Mouse (Mus musculus) limb, embryonic 10.5 days (tissue): ENCODE data around the gene Slc22a23. TPM values are rescaled to one million over a fixed set of nuclear protein-coding genes. Genes with fewer than 3 reads are reported as not detected.

ENCODE experiments used
- DNase-seq: peaks from one replicate; pipeline ENCODE4 v3.0.0-alpha.2; 2017; ENCODE audit warnings: low spot score
- H3K27ac ChIP-seq: fragments of 300-500 bp; sonication (generic); 2 replicates; pipeline ENCODE4 v1.5.1; 2016; ENCODE audit warnings: mild to moderate bottlenecking
- H3K27me3 ChIP-seq: fragments of 300-500 bp; sonication (generic); 2 replicates; pipeline ENCODE4 v1.6.1; 2016; ENCODE audit warnings: low read depth, mild to moderate bottlenecking; ENCODE audit not compliant: poor library complexity, severe bottlenecking
- H3K36me3 ChIP-seq: fragments of 300-500 bp; sonication (generic); 2 replicates; pipeline ENCODE4 v1.6.1; 2016; ENCODE audit warnings: mild to moderate bottlenecking, moderate library complexity
- H3K4me1 ChIP-seq: fragments of 300-500 bp; sonication (generic); 2 replicates; pipeline ENCODE4 v1.6.1; 2016
- H3K4me3 ChIP-seq: fragments of 300-500 bp; sonication (generic); 2 replicates; pipeline ENCODE4 v1.5.1; 2016; ENCODE audit warnings: mild to moderate bottlenecking, moderate library complexity
- H3K9me3 ChIP-seq: fragments of 300-500 bp; sonication (generic); replicated peaks from 2 replicates; pipeline ENCODE4 v1.6.1; 2016; ENCODE audit warnings: mild to moderate bottlenecking
- WGBS: fragments of 180-500 bp; shearing (Covaris S2); methylation state at CpG from one replicate; pipeline ENCODE4 v1.1.7; 2016; 5-methylcytosine and 5-hydroxymethylcytosine counted together
- polyA plus RNA-seq: library from polyadenylated mRNA; unstranded; fragments of >200 nt; fragmentation: Nextera tagmentation; extraction: Ambion mirVana; gene quantifications from 2 replicates; pipeline ENCODE4 v1.2.1, GENCODE M21; 2016

Gene Slc22a23
- polyA plus RNA-seq, 1 experiment from 2014 or later = 1.8 TPM

GRCm38 (mm10) chr13:34288129-34288528 lies 56.9 kb downstream of the Slc22a23 start:
- Histone ChIP-seq H3K4me3 (no peak overlapping the region), H3K4me1 (peaks cover 10% of the 10 kb centered on the region; the same call in 1 of the 2 replicates), H3K36me3 (no peaks in the 10 kb centered on the region), H3K9me3 (no peaks in the 10 kb centered on the region), H3K27ac (no peak overlapping the region), H3K27me3 (no peaks in the 10 kb centered on the region)
- 75% methylated on average over 2 of the region's 2 CpGs for WGBS
- no peak for DNase-seq

DNA sequence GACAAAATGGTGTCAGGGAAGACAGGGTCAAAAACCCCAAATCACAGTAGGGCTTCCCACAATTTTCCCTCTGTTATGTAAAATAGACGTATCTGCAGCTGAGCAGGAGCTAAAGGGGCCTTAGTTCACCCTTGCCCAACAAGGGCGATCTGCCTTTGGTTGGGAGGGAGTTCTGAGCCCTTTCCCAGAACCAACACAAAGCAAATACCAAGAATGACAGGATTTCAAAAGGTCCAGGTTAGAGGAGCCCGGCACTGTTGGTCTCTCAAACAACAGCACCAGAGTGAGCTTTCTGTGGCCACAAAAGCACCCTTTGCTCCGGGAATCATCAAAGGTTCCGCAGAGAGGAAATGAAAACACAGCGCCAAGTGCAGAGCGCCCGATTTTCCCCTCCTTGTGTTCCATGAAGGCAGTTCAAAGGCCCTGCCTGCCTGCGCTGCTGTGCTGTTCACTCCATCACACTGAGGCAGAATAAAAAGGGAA lies 57.3 kb downstream of the Slc22a23 start:
- H3K36me3 ChIP-seq = no peaks in the 10 kb centered on the region
- H3K4me3 ChIP-seq = no peak overlapping the region
- H3K27me3 ChIP-seq = no peaks in the 10 kb centered on the region
- no peak for DNase-seq
- WGBS = 26% methylated on average over 9 of the region's 9 CpGs
- H3K4me1 ChIP-seq = peaks cover 10% of the 10 kb centered on the region; the same call in 1 of the 2 replicates
- peak overlapping the region; percentile 38; the same call in 1 of the 2 replicates for H3K27ac ChIP-seq
- H3K9me3 ChIP-seq = no peaks in the 10 kb centered on the region

GRCm38 (mm10) chr13:34281360-34281759 lies 63.6 kb downstream of the Slc22a23 start:
- WGBS = 90% methylated on average over 6 of the region's 6 CpGs
- Histone ChIP-seq H3K27ac (no peak overlapping the region), H3K36me3 (no peaks in the 10 kb centered on the region), H3K27me3 (no peaks in the 10 kb centered on the region), H3K4me3 (no peak overlapping the region), H3K9me3 (no peaks in the 10 kb centered on the region), H3K4me1 (peaks cover 2% of the 10 kb centered on the region; the same call in 1 of the 2 replicates)
- no peak for DNase-seq

GRCm38 (mm10) chr13:34278759-34279270 lies 66.2 kb downstream of the Slc22a23 start:
- H3K36me3 ChIP-seq = no peaks in the 10 kb centered on the region
- WGBS = 88% methylated on average over 5 of the region's 5 CpGs
- DNase-seq = no peak

DNA sequence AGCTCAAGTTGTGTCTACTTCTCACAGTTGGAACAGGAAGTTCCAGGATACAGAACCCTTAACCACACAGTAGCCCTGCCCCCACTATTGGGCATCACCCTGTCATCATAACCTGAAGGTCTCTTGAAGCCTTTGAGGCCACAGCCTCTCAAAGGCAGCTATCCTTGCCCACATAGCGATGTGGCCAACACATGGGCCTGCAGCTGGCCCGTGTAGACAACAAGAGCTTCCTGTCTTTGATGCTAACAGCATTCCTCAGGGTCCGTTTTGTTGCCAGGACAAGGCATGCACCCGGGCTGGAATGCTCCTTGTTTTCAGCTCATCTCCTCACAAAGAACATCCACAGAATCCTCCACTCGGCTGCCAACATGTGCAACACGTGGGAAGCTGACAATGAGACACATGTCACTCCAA lies 66.7 kb downstream of the Slc22a23 start:
- H3K27me3 ChIP-seq = no peaks in the 10 kb centered on the region
- 73% methylated on average over 6 of the region's 6 CpGs for WGBS
- H3K36me3 ChIP-seq = no peaks in the 10 kb centered on the region
- H3K27ac ChIP-seq = no peak overlapping the region
- no peak for DNase-seq
- H3K9me3 ChIP-seq = no peaks in the 10 kb centered on the region
- peaks cover 2% of the 10 kb centered on the region; the same call in 1 of the 2 replicates for H3K4me1 ChIP-seq
- H3K4me3 ChIP-seq = no peak overlapping the region

More at GRCm38 (mm10) chr13:34278759-34279270, 66.2 kb downstream of the Slc22a23 start:
- H3K9me3 ChIP-seq = no peaks in the 10 kb centered on the region
- H3K27ac ChIP-seq = no peak overlapping the region
- H3K27me3 ChIP-seq = no peaks in the 10 kb centered on the region
- H3K4me1 ChIP-seq = peaks cover 2% of the 10 kb centered on the region; the same call in 1 of the 2 replicates
- H3K4me3 ChIP-seq = no peak overlapping the region

DNA sequence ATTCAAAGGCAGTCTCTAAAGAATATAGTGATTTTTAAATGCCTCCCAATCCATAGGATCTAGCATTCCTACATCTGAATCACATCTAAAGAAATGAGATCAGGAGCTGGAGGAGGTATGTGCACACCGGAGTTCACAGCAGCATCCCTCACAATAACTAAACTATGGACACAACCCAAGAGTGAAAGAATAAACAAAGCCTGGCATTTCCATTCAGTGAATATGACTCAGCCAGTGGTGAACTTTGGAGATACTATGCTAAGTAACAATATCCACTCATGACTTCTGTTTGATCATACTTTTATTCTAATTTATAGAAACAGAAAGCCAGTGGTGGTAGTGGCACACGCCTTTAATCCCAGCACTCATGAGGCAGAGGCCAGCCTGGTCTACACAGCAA lies 67.4 kb downstream of the Slc22a23 start:
- 91% methylated on average over 2 of the region's 2 CpGs for WGBS
- Histone ChIP-seq H3K36me3 (no peaks in the 10 kb centered on the region), H3K4me3 (no peak overlapping the region), H3K4me1 (peaks cover 8% of the 10 kb centered on the region), H3K27me3 (no peaks in the 10 kb centered on the region), H3K27ac (no peak overlapping the region), H3K9me3 (no peaks in the 10 kb centered on the region)
- no peak for DNase-seq

DNA sequence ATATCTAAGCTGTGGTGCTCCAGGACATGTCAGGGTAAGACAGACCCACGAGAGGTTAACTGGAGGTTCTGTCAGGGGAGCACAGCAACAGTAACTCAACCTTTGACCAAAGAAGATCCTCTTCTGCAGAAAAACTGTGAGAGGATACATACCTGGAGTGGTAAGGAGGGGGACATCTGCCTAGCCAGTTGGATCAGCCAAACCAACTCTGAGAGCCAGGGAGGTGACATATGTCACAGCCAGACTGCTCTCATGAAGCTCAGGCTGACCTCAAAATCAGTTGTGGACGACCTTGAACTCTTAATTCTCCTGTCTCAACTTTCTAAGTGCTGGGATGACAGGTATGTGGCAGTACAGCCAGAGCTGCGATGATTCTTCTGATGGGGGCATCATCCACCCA lies 68.0 kb downstream of the Slc22a23 start:
- Histone ChIP-seq H3K36me3 (no peaks in the 10 kb centered on the region), H3K9me3 (no peaks in the 10 kb centered on the region), H3K27ac (no peak overlapping the region), H3K4me1 (peaks cover 14% of the 10 kb centered on the region), H3K27me3 (no peaks in the 10 kb centered on the region), H3K4me3 (no peak overlapping the region)
- DNase-seq = no peak
- 79% methylated on average over 3 of the region's 3 CpGs for WGBS

DNA sequence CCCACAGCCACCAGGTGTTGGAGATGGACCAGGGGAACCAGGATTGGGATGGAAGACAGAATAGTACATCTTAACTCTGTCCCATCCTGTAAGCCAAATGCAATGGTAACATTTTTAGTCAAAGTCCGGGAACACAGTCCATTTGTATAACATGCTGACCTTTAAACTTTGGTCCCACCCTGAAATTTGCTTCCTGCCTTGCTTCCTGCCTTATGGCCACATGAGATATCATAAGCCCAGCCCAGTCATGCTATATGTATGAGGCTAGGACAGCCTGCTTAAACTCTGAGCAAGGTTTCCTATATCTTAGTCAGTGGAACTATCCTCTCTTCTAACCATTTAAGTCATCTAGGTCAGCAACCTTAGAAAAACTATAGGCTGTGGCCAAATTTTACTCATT lies 70.1 kb downstream of the Slc22a23 start:
- Histone ChIP-seq H3K4me1 (peaks cover 21% of the 10 kb centered on the region), H3K36me3 (no peaks in the 10 kb centered on the region), H3K27me3 (no peaks in the 10 kb centered on the region), H3K4me3 (no peak overlapping the region), H3K9me3 (no peaks in the 10 kb centered on the region), H3K27ac (no peak overlapping the region)
- 90% methylated on average over 1 of the region's 1 CpGs for WGBS
- no peak for DNase-seq

- WGBS = 96% methylated on average over 2 of the region's 2 CpGs
These were observed 70.6 kb downstream of the Slc22a23 start for GRCm38 (mm10) chr13:34274417-34274816.

DNA sequence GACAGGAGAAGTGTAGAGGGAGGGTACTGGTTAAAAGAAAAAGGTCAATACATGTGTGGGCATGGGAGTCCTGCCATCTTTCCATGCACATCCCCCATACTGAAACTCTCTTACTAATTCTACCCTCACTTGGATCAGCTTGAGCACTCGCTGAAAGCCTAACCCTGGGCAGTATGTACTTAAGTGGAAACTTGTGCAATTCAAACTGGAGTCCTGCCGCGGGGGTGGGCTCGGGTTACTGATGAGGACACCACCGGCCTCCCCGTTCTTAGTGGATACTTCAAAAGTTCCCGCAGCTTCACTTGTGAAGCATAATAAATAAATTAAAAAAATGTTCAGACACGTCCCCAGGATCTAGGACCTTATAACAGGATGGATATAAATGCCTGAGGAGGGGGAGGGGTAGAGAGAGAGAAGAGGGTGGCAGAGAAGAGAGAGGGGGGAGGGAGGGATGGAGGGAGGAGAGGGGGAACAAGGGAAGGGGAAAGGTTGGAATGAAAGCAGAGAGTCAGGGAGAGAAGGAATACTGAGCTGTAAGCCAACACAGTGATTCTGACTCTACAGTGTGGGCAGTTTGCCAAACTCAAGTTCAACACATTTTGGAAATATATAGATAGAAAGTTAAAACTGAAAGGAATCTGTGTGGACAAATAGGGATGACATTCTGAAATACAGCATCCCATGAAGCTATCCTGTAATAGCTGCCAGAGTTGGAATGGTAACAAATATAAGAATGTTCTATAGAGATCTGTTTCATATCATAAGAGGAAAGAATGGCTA lies 72.5 kb downstream of the Slc22a23 start:
- no peaks in the 10 kb centered on the region for H3K36me3 ChIP-seq
- H3K27me3 ChIP-seq = no peaks in the 10 kb centered on the region
- 18% methylated on average over 8 of the region's 8 CpGs for WGBS
- no peak for DNase-seq
- no peaks in the 10 kb centered on the region for H3K9me3 ChIP-seq
- H3K27ac ChIP-seq = no peak overlapping the region
- no peak overlapping the region for H3K4me3 ChIP-seq
- H3K4me1 ChIP-seq = peaks cover 19% of the 10 kb centered on the region

More at GRCm38 (mm10) chr13:34274417-34274816, 70.6 kb downstream of the Slc22a23 start:
- DNase-seq = no peak
- Histone ChIP-seq H3K27ac (no peak overlapping the region), H3K27me3 (no peaks in the 10 kb centered on the region), H3K36me3 (no peaks in the 10 kb centered on the region), H3K4me3 (no peak overlapping the region), H3K4me1 (peaks cover 21% of the 10 kb centered on the region), H3K9me3 (no peaks in the 10 kb centered on the region)

- 83% methylated on average over 2 of the region's 2 CpGs for WGBS
- Histone ChIP-seq H3K9me3 (no peaks in the 10 kb centered on the region), H3K36me3 (no peaks in the 10 kb centered on the region), H3K4me3 (no peak overlapping the region), H3K27me3 (no peaks in the 10 kb centered on the region), H3K27ac (0 out of 2 replicates have a peak overlapping the region, but pooled peaks have one; percentile 56), H3K4me1 (peaks cover 19% of the 10 kb centered on the region)
- DNase-seq = no peak
These were observed 73.3 kb downstream of the Slc22a23 start for GRCm38 (mm10) chr13:34271665-34272064.

GRCm38 (mm10) chr13:34270886-34271602 lies 73.9 kb downstream of the Slc22a23 start:
- Histone ChIP-seq H3K36me3 (no peaks in the 10 kb centered on the region), H3K27me3 (no peaks in the 10 kb centered on the region), H3K27ac (no peak overlapping the region), H3K9me3 (no peaks in the 10 kb centered on the region), H3K4me3 (no peak overlapping the region), H3K4me1 (peaks cover 19% of the 10 kb centered on the region)
- no peak for DNase-seq
- WGBS = 91% methylated on average over 5 of the region's 5 CpGs
